Mouse (Mus musculus): ENCODE data around the gene Trim8. TPM values are rescaled to one million over a fixed set of nuclear protein-coding genes. Genes with fewer than 3 reads are reported as not detected.
A peak's percentile ranks its signal among the peaks of the same experiment; 100 is the strongest.

Gene Trim8
- polyA plus RNA-seq, 1 experiment from 2014 or later = 8.8 TPM

DNA sequence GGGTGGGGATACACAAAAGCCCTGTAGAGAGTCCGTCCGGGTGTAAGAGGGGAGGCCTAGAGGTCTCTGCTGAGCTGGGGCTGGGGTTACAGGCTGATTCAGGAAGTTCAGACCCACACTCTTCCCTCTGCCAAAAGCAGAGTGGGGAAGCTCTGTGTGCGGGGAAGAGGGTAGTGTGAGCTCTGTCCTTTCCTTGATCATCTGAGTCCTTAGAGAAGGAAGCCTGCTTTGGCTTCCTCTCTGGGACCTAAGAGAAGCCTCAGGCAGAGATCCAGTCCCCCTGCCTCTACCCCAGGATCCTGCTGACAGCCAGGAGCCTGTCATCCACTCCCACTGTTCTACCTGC lies 4.8 kb downstream of the Trim8 start:
- peak overlapping the region; percentile 97 for H3K27ac ChIP-seq (replicated peaks)
- 45% methylated on average over 3 of the region's 3 CpGs for WGBS (ENCODE audit: insufficient replicate concordance)
- peaks cover 96% of the 10 kb centered on the region for H3K4me1 ChIP-seq (replicated peaks)
- H3K4me2 ChIP-seq = peak overlapping the region; percentile 99
- ATAC-seq (ENCODE audit: insufficient read depth) = no peak
- peak overlapping the region; percentile 91; the same call in 1 of the 2 replicates for H3K9ac ChIP-seq
- no peaks in the 10 kb centered on the region for H3K9me3 ChIP-seq (replicated peaks)
- peaks cover 59% of the 10 kb centered on the region for H3K36me3 ChIP-seq (replicated peaks)
- no peaks in the 10 kb centered on the region for H3K27me3 ChIP-seq
- H3K4me3 ChIP-seq (replicated peaks) = peak overlapping the region; percentile 85; the same call in 1 of the 2 replicates

DNA sequence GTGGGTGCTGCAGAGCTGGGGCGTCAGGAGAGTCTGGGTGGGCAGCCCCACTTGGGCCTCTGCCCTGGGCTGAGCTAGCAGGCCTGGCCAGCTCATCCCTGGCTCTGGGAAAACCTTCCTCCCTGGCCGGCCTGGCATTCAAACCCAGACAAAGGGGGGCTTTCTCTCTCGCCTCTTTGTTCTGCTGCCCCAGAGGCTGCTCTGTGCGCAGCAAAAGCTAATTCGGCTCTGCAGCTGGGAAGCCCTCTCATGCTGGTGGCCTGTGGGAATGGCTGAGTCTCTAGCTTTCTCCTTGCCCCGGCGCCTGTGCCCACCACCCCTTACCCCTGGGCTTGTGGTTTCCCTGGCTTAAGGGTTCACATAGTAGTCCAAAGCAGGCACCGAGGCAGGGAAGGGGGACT lies 5.7 kb downstream of the Trim8 start:
- Histone ChIP-seq H3K4me1 (replicated peaks) (peaks cover 97% of the 10 kb centered on the region), H3K27me3 (no peaks in the 10 kb centered on the region), H3K4me3 (replicated peaks) (no peak overlapping the region), H3K4me2 (peak overlapping the region; percentile 99; the same call in 1 of the 2 replicates), H3K9ac (no peak overlapping the region), H3K36me3 (replicated peaks) (peaks cover 67% of the 10 kb centered on the region), H3K9me3 (replicated peaks) (no peaks in the 10 kb centered on the region), H3K27ac (replicated peaks) (no peak overlapping the region)
- ATAC-seq (ENCODE audit: insufficient read depth) = no peak
- WGBS (ENCODE audit: insufficient replicate concordance) = 78% methylated on average over 8 of the region's 8 CpGs

DNA sequence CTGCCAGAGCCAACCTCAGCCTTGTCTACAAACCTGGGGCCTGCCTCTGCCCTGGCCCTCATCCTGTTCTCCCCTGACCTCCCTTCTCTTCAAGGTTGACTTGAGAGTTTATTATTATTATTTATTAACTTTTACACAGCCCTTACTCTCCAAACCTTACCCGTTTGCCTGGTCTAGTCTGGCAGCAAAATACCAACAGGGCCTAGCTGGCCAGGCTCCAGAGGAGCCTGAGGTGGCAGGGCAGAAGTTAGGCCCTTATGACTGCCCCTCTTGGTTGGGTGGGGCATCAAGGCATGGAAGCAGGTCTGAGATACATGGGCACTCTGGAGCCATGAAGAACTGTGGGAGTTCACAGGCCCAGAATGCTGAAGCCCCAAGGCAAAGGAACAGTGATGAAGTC lies 6.3 kb downstream of the Trim8 start:
- Histone ChIP-seq H3K9me3 (replicated peaks) (no peaks in the 10 kb centered on the region), H3K4me2 (no peak overlapping the region), H3K4me1 (replicated peaks) (peaks cover 91% of the 10 kb centered on the region), H3K4me3 (replicated peaks) (no peak overlapping the region), H3K27ac (replicated peaks) (peak overlapping the region; percentile 43; the same call in 1 of the 2 replicates), H3K9ac (peak overlapping the region; percentile 10; the same call in 1 of the 2 replicates), H3K27me3 (no peaks in the 10 kb centered on the region), H3K36me3 (replicated peaks) (peaks cover 74% of the 10 kb centered on the region)
- WGBS (ENCODE audit: insufficient replicate concordance) = 62% methylated on average over 1 of the region's 1 CpGs
- ATAC-seq (ENCODE audit: insufficient read depth) = no peak

DNA sequence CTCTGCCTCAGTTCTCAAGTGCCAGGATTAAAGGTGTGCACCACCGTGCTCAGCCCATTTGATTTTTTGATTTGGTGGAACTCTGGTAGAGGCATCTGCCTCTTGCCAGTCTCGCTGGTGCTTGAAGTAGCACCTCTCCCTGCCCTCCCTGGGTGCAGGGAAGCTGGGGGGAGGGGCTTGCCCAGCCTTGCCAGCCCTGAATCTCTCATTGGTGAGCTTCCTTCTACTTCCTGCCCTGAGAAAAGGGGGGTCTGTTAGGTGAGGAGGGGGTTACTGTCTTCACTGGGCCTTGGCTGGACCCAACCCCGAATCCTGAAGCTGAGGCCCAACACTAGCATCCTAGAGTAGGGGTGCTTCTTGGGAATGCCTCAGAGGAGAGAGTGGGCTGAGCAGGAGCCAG lies 7.2 kb downstream of the Trim8 start:
- Histone ChIP-seq H3K4me2 (0 out of 2 replicates have a peak overlapping the region, but pooled peaks have one; percentile 5), H3K9ac (0 out of 2 replicates have a peak overlapping the region, but pooled peaks have one; percentile 13), H3K36me3 (replicated peaks) (peaks cover 83% of the 10 kb centered on the region), H3K27me3 (no peaks in the 10 kb centered on the region), H3K9me3 (replicated peaks) (no peaks in the 10 kb centered on the region), H3K27ac (replicated peaks) (peak overlapping the region; percentile 42; the same call in 1 of the 2 replicates), H3K4me1 (replicated peaks) (peaks cover 82% of the 10 kb centered on the region), H3K4me3 (replicated peaks) (no peak overlapping the region)
- ATAC-seq (ENCODE audit: insufficient read depth) = no peak
- 78% methylated on average over 3 of the region's 3 CpGs for WGBS (ENCODE audit: insufficient replicate concordance)

DNA sequence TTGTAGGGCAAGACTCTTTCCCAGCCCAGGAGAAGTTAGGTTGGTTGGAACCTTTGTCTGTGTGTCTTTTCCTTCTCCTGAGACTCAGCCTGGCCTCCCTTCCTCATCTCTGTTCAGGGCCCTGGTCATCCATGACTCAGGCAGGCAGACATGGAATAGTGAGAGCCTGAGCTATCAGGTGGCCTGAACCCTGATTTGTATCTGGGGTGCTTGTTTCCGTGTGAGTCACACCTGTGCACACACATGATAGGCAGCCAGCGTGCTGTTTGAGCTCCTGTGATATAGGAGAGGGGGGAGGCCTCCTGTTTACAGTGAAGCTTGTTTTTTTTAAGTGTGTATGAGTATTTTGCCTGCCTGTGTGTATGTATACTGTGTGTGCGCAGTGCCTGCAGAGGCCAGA lies 7.7 kb downstream of the Trim8 start:
- H3K36me3 ChIP-seq (replicated peaks) = peaks cover 88% of the 10 kb centered on the region
- no peak overlapping the region for H3K4me2 ChIP-seq
- 52% methylated on average over 3 of the region's 3 CpGs for WGBS (ENCODE audit: insufficient replicate concordance)
- H3K4me3 ChIP-seq (replicated peaks) = no peak overlapping the region
- H3K27me3 ChIP-seq = no peaks in the 10 kb centered on the region
- no peaks in the 10 kb centered on the region for H3K9me3 ChIP-seq (replicated peaks)
- H3K4me1 ChIP-seq (replicated peaks) = peaks cover 77% of the 10 kb centered on the region
- no peak for ATAC-seq (ENCODE audit: insufficient read depth)
- peak overlapping the region; percentile 42; the same call in 1 of the 2 replicates for H3K27ac ChIP-seq (replicated peaks)
- H3K9ac ChIP-seq = 0 out of 2 replicates have a peak overlapping the region, but pooled peaks have one; percentile 13

DNA sequence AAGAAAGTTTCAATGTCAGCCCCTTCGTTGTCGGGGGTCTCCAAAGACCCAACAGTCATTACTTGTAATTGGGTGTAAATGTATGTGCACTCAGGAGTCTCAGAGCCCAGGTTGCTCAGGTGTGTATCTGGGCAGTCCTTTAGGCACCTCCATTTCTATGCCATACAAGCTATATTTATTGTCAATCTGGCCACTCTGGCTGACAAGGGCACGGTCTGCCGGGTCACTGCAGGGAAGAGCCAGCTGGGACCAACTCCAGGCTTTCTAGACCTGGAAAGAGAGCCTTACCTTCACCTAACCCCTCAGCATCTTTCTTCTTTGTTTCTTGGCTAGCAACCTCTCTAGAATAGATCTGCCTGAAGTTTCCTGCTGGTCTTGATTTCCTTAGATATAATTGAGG lies 8.2 kb downstream of the Trim8 start:
- peaks cover 92% of the 10 kb centered on the region for H3K36me3 ChIP-seq (replicated peaks)
- H3K4me1 ChIP-seq (replicated peaks) = peaks cover 72% of the 10 kb centered on the region
- peak overlapping the region; percentile 42; the same call in 1 of the 2 replicates for H3K27ac ChIP-seq (replicated peaks)
- no peak overlapping the region for H3K4me3 ChIP-seq (replicated peaks)
- 70% methylated on average over 4 of the region's 4 CpGs for WGBS (ENCODE audit: insufficient replicate concordance)
- no peak for ATAC-seq (ENCODE audit: insufficient read depth)
- H3K9ac ChIP-seq = no peak overlapping the region
- H3K27me3 ChIP-seq = no peaks in the 10 kb centered on the region
- H3K9me3 ChIP-seq (replicated peaks) = no peaks in the 10 kb centered on the region
- H3K4me2 ChIP-seq = no peak overlapping the region

DNA sequence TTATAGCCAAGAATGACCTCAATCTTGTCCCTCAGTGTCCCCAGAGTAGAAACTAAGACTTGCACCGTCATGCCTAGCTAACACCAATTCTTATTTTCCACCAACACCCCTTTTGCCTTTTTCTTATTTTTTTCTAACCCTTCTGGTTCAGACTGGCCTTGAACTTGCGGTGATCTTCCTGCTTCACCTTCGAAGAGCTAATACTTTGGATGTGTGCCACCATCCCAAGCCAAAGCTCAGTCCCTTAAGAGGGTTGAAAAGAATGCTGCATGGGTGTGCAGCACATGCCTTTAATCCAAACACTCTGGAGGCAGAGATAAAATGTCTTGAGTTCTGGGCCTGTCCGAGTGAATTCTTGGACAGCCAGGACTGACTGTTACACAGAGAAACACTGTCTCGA lies 8.9 kb downstream of the Trim8 start:
- no peaks in the 10 kb centered on the region for H3K27me3 ChIP-seq
- H3K4me1 ChIP-seq (replicated peaks) = peaks cover 65% of the 10 kb centered on the region
- H3K4me2 ChIP-seq = no peak overlapping the region
- H3K27ac ChIP-seq (replicated peaks) = peak overlapping the region; percentile 42
- no peak overlapping the region for H3K4me3 ChIP-seq (replicated peaks)
- no peak overlapping the region for H3K9ac ChIP-seq
- ATAC-seq (ENCODE audit: insufficient read depth) = no peak
- no peaks in the 10 kb centered on the region for H3K9me3 ChIP-seq (replicated peaks)
- 55% methylated on average over 5 of the region's 5 CpGs for WGBS (ENCODE audit: insufficient replicate concordance)
- H3K36me3 ChIP-seq (replicated peaks) = peaks cover 92% of the 10 kb centered on the region

DNA sequence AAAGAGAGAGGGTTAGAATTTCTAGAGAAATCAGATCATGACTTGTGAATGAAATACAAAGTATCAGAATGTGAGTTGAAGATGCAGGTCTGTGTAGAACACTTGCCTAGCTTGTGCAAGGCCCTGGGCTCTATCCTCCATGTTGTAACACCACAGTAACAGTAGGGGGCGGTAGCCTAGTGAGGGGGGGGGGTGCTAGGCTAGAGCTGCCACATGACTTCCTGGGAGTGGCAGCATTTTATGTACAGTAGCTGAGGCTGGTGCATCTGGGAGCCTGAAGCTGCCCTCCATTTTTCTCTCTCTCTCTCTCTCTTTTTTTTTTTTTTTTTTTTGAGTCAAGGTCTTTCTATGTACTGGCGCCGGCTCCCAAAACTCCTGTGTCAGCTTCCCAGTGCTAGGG lies 9.3 kb downstream of the Trim8 start:
- no peak for ATAC-seq (ENCODE audit: insufficient read depth)
- peaks cover 65% of the 10 kb centered on the region for H3K4me1 ChIP-seq (replicated peaks)

DNA sequence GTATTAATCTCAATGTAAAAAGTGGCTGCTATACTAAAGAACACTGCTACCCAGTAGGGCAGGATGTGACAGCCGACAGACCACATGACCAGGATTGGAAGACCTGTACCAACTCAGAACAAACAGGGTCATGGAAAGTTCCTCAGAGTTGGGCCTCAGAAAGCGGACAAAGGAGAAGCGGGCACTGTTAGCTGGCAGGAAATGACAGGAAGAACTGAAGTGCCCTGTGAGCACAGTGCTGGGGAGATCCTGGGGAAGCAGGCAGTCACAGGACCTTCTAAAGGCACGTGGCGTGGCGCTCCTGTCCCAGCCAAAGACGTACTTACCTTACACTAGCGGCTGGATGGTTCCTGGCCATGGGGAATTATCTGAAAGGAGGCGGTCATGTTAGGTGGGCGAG lies 9.8 kb downstream of the Trim8 start:
- Histone ChIP-seq H3K4me3 (replicated peaks) (no peak overlapping the region), H3K27ac (replicated peaks) (peak overlapping the region; percentile 42), H3K4me2 (no peak overlapping the region), H3K4me1 (replicated peaks) (peaks cover 63% of the 10 kb centered on the region), H3K27me3 (no peaks in the 10 kb centered on the region), H3K9ac (no peak overlapping the region), H3K36me3 (replicated peaks) (peaks cover 92% of the 10 kb centered on the region), H3K9me3 (replicated peaks) (no peaks in the 10 kb centered on the region)
- no peak for ATAC-seq (ENCODE audit: insufficient read depth)
- 76% methylated on average over 10 of the region's 10 CpGs for WGBS (ENCODE audit: insufficient replicate concordance)

More for the DNA sequence above, 9.3 kb downstream of the Trim8 start:
- no peaks in the 10 kb centered on the region for H3K27me3 ChIP-seq
- WGBS (ENCODE audit: insufficient replicate concordance) = 42% methylated on average over 3 of the region's 3 CpGs
- no peak overlapping the region for H3K4me2 ChIP-seq
- no peak overlapping the region for H3K4me3 ChIP-seq (replicated peaks)
- H3K27ac ChIP-seq (replicated peaks) = peak overlapping the region; percentile 42
- H3K36me3 ChIP-seq (replicated peaks) = peaks cover 92% of the 10 kb centered on the region
- H3K9me3 ChIP-seq (replicated peaks) = no peaks in the 10 kb centered on the region
- H3K9ac ChIP-seq = no peak overlapping the region

DNA sequence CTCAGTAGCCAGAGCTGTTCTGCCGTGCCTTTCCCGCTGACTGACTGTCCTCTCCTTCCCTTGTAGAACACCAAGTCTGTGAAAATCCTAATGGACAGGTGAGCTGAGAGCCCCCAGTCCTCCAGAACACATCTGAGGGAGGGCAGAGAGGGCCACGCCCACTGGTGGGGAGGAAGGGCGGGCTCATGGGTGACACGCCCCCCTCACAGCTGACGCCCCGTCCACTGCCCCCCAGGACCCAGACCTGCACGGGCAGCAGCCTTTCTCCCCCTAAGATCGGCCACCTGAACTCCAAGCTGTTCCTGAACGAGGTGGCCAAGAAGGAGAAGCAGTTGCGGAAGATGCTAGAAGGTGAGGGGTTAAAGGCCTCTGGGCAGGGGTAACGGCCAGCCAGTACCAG lies 12.9 kb downstream of the Trim8 start:
- H3K27me3 ChIP-seq = no peaks in the 10 kb centered on the region
- WGBS (ENCODE audit: insufficient replicate concordance) = 76% methylated on average over 12 of the region's 12 CpGs
- no peak overlapping the region for H3K27ac ChIP-seq (replicated peaks)
- H3K4me1 ChIP-seq (replicated peaks) = peaks cover 54% of the 10 kb centered on the region
- H3K4me2 ChIP-seq = no peak overlapping the region
- no peak overlapping the region for H3K9ac ChIP-seq
- no peak overlapping the region for H3K4me3 ChIP-seq (replicated peaks)
- peaks cover 67% of the 10 kb centered on the region for H3K36me3 ChIP-seq (replicated peaks)
- no peaks in the 10 kb centered on the region for H3K9me3 ChIP-seq (replicated peaks)
- no peak for ATAC-seq (ENCODE audit: insufficient read depth)

DNA sequence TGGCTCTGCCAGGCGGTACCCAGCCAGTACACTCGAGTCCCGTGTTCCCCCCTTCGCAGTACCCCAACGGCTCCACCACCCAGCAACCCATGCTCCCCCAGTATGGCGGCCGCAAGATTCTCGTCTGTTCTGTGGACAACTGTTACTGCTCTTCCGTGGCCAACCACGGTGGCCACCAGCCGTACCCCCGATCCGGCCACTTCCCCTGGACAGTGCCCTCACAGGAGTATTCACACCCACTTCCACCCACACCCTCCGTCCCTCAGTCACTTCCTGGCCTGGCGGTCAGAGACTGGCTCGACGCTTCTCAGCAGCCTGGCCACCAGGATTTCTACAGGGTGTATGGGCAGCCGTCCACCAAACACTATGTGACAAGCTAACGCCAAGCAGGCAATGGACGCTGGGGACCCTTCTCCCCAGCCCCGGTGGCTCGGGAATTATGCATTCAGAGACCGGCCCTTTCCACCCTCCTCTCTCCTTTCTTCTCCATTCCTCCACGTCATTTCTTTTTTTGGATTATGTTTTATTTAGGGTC lies 13.9 kb downstream of the Trim8 start:
- H3K4me3 ChIP-seq (replicated peaks) = no peak overlapping the region
- H3K4me1 ChIP-seq (replicated peaks) = peaks cover 45% of the 10 kb centered on the region
- peaks cover 59% of the 10 kb centered on the region for H3K36me3 ChIP-seq (replicated peaks)
- H3K4me2 ChIP-seq = no peak overlapping the region
- no peaks in the 10 kb centered on the region for H3K9me3 ChIP-seq (replicated peaks)
- no peak overlapping the region for H3K27ac ChIP-seq (replicated peaks)
- WGBS (ENCODE audit: insufficient replicate concordance) = 85% methylated on average over 24 of the region's 24 CpGs
- no peak for ATAC-seq (ENCODE audit: insufficient read depth)
- no peaks in the 10 kb centered on the region for H3K27me3 ChIP-seq
- H3K9ac ChIP-seq = no peak overlapping the region

All from liver, embryonic 15.5 days (tissue).